Mouse (Mus musculus) myocyte (in vitro differentiated cells): Measurements from ENCODE around the gene Dis3l2. TPM values are rescaled to one million over a fixed set of nuclear protein-coding genes. Genes with fewer than 3 reads are reported as not detected.

Experiments
- H3K27me3 ChIP-seq: one replicate; pipeline ENCODE4 v1.6.1; 2011; ENCODE audit not compliant: control insufficient read depth, insufficient read depth, insufficient read length
- H3K36me3 ChIP-seq: one replicate; pipeline ENCODE4 v1.6.1; 2011; ENCODE audit not compliant: control insufficient read depth, insufficient read depth
- H3K4me2 ChIP-seq: one replicate; pipeline ENCODE4 v1.6.1; 2011; ENCODE audit warnings: low read depth, control low read depth
- H3K4me3 ChIP-seq: one replicate; pipeline ENCODE4 v1.5.1; 2011; ENCODE audit warnings: mild to moderate bottlenecking, control low read depth, moderate library complexity
- H3K79me2 ChIP-seq: one replicate; pipeline ENCODE4 v1.6.1; 2011; ENCODE audit not compliant: control insufficient read depth, insufficient read depth
- H3ac ChIP-seq: one replicate; pipeline ENCODE4 v1.6.1; 2011; ENCODE audit not compliant: control insufficient read depth, insufficient read length
- CEBPB ChIP-seq: IDR thresholded peaks from 2 replicates; pipeline ENCODE4 v1.6.1; 2011; ENCODE audit warnings: mild to moderate bottlenecking, moderate library complexity; ENCODE audit not compliant: poor library complexity, insufficient read depth, severe bottlenecking
- E2F4 ChIP-seq: IDR thresholded peaks from one replicate; pipeline ENCODE4 v1.6.1; 2011; ENCODE audit warnings: mild to moderate bottlenecking, control low read depth, moderate library complexity; ENCODE audit not compliant: insufficient read depth
- MAX ChIP-seq: IDR thresholded peaks from one replicate; pipeline ENCODE4 v1.6.1; 2011; ENCODE audit warnings: low read depth, mild to moderate bottlenecking, control low read depth
- MYOD1 ChIP-seq, 3 experiments: IDR thresholded peaks; one replicate each; pipeline ENCODE4 v1.6.1; 2011; ENCODE audit warnings: control low read depth in 2 of 3, low read depth in 2 of 3, mild to moderate bottlenecking in 2 of 3, moderate library complexity in 1 of 3; ENCODE audit not compliant: insufficient read length in 2 of 3, control insufficient read depth in 1 of 3
- MYOG ChIP-seq, 3 experiments: IDR thresholded peaks; one replicate each; pipeline ENCODE4 v1.6.1; 2011; ENCODE audit warnings: control low read depth in 2 of 3, low read depth in 2 of 3, mild to moderate bottlenecking in 2 of 3; ENCODE audit not compliant: insufficient read length in 2 of 3, control insufficient read depth in 1 of 3, insufficient read depth in 1 of 3
- POLR2A ChIP-seq: IDR thresholded peaks from one replicate; pipeline ENCODE4 v1.6.1; 2011; ENCODE audit warnings: low read depth, mild to moderate bottlenecking, control low read depth, moderate library complexity; ENCODE audit not compliant: insufficient read length
- POLR2AphosphoS2 ChIP-seq: IDR thresholded peaks from one replicate; pipeline ENCODE4 v1.6.1; 2011; ENCODE audit warnings: low read depth, control low read depth; ENCODE audit not compliant: insufficient read length
- REST ChIP-seq: IDR thresholded peaks from one replicate; pipeline ENCODE4 v1.6.1; 2011; ENCODE audit warnings: mild to moderate bottlenecking, control low read depth, moderate library complexity; ENCODE audit not compliant: insufficient read depth, insufficient read length
- SRF ChIP-seq: IDR thresholded peaks from one replicate; pipeline ENCODE4 v1.6.1; 2011; ENCODE audit warnings: low read depth; ENCODE audit not compliant: control insufficient read depth, insufficient read length
- TCF12 ChIP-seq: IDR thresholded peaks from one replicate; pipeline ENCODE4 v1.6.1; 2011; ENCODE audit warnings: mild to moderate bottlenecking, control low read depth; ENCODE audit not compliant: poor library complexity, insufficient read depth, severe bottlenecking
- TCF3 ChIP-seq: IDR thresholded peaks from one replicate; pipeline ENCODE4 v1.6.1; 2011; ENCODE audit warnings: low read depth, control low read depth; ENCODE audit not compliant: insufficient read length
- USF1 ChIP-seq: IDR thresholded peaks from one replicate; pipeline ENCODE4 v1.6.1; 2011; ENCODE audit warnings: low read depth, mild to moderate bottlenecking, control low read depth, moderate library complexity
- polyA plus RNA-seq: library from polyadenylated mRNA; unstranded; fragments of >200 nt; fragmentation: generic; extraction: Trizol; gene quantifications from one replicate; pipeline ENCODE4 v1.2.1, GENCODE M21; 2012; ENCODE audit warnings: missing spikeins

The Dis3l2 gene
- polyA plus RNA-seq, 1 experiment, result 13.7 TPM

- no peak overlapping the region for H3ac ChIP-seq
- H3K27me3 ChIP-seq, result no peaks in the 10 kb centered on the region
- no peak for TF ChIP-seq E2F4
- no peak for TF ChIP-seq POLR2A
- TF ChIP-seq SRF, result no peak
- no peak for TF ChIP-seq REST
- TF ChIP-seq MAX, result no peak
- TF ChIP-seq TCF12, result no peak
- TF ChIP-seq USF1, result no peak
- no peak for TF ChIP-seq MYOG (IDR thresholded peaks at IDR 0.05; ENCODE audit: control insufficient read depth in 1 of 3, insufficient read depth in 1 of 3, insufficient read length in 2 of 3, low read depth in 2 of 3)
- TF ChIP-seq MYOD1 (IDR thresholded peaks at IDR 0.05; ENCODE audit: control insufficient read depth in 1 of 3, insufficient read length in 2 of 3, low read depth in 2 of 3), result no peak
- no peak for TF ChIP-seq POLR2AphosphoS2
- TF ChIP-seq CEBPB, result no peak
- no peak for TF ChIP-seq TCF3
- no peaks in the 10 kb centered on the region for H3K36me3 ChIP-seq
- no peak overlapping the region for H3K4me2 ChIP-seq
- no peak overlapping the region for H3K4me3 ChIP-seq
- no peaks in the 10 kb centered on the region for H3K79me2 ChIP-seq
Observed at GRCm38 (mm10) chr1:87086964-87087363, 383.4 kb downstream of the Dis3l2 start.

GRCm38 (mm10) chr1:87089251-87089650, 385.6 kb downstream of the Dis3l2 start:
- no peak overlapping the region for H3K4me2 ChIP-seq
- no peaks in the 10 kb centered on the region for H3K36me3 ChIP-seq
- no peak for TF ChIP-seq E2F4
- TF ChIP-seq TCF3, result no peak
- no peak for TF ChIP-seq CEBPB
- no peak for TF ChIP-seq POLR2AphosphoS2
- no peak for TF ChIP-seq POLR2A
- TF ChIP-seq REST, result no peak
- no peak for TF ChIP-seq MYOG (IDR thresholded peaks at IDR 0.05; ENCODE audit: control insufficient read depth in 1 of 3, insufficient read depth in 1 of 3, insufficient read length in 2 of 3, low read depth in 2 of 3)
- TF ChIP-seq TCF12, result no peak
- no peak for TF ChIP-seq SRF
- H3ac ChIP-seq, result no peak overlapping the region
- H3K4me3 ChIP-seq, result no peak overlapping the region
- no peaks in the 10 kb centered on the region for H3K79me2 ChIP-seq
- no peaks in the 10 kb centered on the region for H3K27me3 ChIP-seq

- Histone ChIP-seq H3K36me3 (no peaks in the 10 kb centered on the region), H3K4me2 (no peak within 1 kb of the TSS), H3K79me2 (no peaks in the 10 kb centered on the region), H3ac (no peak within 1 kb of the TSS), H3K27me3 (no peaks in the 10 kb centered on the region), H3K4me3 (no peak within 1 kb of the TSS)
- TF ChIP-seq E2F4 (no peak), TCF12 (no peak), CEBPB (no peak), TCF3 (no peak), REST (no peak), MYOG (IDR thresholded peaks at IDR 0.05; ENCODE audit: control insufficient read depth in 1 of 3, insufficient read depth in 1 of 3, insufficient read length in 2 of 3, low read depth in 2 of 3) (no peak), USF1 (no peak), MYOD1 (IDR thresholded peaks at IDR 0.05; ENCODE audit: control insufficient read depth in 1 of 3, insufficient read length in 2 of 3, low read depth in 2 of 3) (no peak), MAX (no peak), POLR2AphosphoS2 (no peak), POLR2A (no peak), SRF (no peak)
Observed at GRCm38 (mm10) chr1:87089828-87090227, 386.2 kb downstream of the Dis3l2 start, which contains the start of gene Alppl2. Alppl2 (minus strand) TSS chr1:87089928.

GRCm38 (mm10) chr1:87095642-87096041, 392.0 kb downstream of the Dis3l2 start:
- H3ac ChIP-seq, result no peak overlapping the region

GRCm38 (mm10) chr1:87098358-87098975, 394.9 kb downstream of the Dis3l2 start:
- Histone ChIP-seq H3ac (no peak overlapping the region), H3K27me3 (peaks cover 17% of the 10 kb centered on the region), H3K79me2 (no peaks in the 10 kb centered on the region), H3K4me2 (no peak overlapping the region), H3K36me3 (no peaks in the 10 kb centered on the region), H3K4me3 (no peak overlapping the region)
- no peak for TF ChIP-seq POLR2AphosphoS2
- no peak for TF ChIP-seq REST
- no peak for TF ChIP-seq USF1
- TF ChIP-seq E2F4, result no peak
- no peak for TF ChIP-seq TCF12
- TF ChIP-seq SRF, result no peak
- TF ChIP-seq POLR2A, result no peak
- TF ChIP-seq TCF3, result no peak
- no peak for TF ChIP-seq MYOD1 (IDR thresholded peaks at IDR 0.05; ENCODE audit: control insufficient read depth in 1 of 3, insufficient read length in 2 of 3, low read depth in 2 of 3)
- TF ChIP-seq MYOG (IDR thresholded peaks at IDR 0.05; ENCODE audit: control insufficient read depth in 1 of 3, insufficient read depth in 1 of 3, insufficient read length in 2 of 3, low read depth in 2 of 3), result no peak
- no peak for TF ChIP-seq CEBPB
- no peak for TF ChIP-seq MAX

More at GRCm38 (mm10) chr1:87095642-87096041, 392.0 kb downstream of the Dis3l2 start:
- peaks cover 17% of the 10 kb centered on the region for H3K27me3 ChIP-seq
- H3K36me3 ChIP-seq, result no peaks in the 10 kb centered on the region
- H3K4me2 ChIP-seq, result no peak overlapping the region
- TF ChIP-seq TCF12, result no peak
- no peak for TF ChIP-seq POLR2A
- TF ChIP-seq MAX, result no peak
- TF ChIP-seq E2F4, result no peak
- no peak for TF ChIP-seq TCF3
- no peak overlapping the region for H3K4me3 ChIP-seq
- H3K79me2 ChIP-seq, result no peaks in the 10 kb centered on the region
